24 mouse cellular contexts compared by ENCODE assay signal in the genomic region with DNA sequence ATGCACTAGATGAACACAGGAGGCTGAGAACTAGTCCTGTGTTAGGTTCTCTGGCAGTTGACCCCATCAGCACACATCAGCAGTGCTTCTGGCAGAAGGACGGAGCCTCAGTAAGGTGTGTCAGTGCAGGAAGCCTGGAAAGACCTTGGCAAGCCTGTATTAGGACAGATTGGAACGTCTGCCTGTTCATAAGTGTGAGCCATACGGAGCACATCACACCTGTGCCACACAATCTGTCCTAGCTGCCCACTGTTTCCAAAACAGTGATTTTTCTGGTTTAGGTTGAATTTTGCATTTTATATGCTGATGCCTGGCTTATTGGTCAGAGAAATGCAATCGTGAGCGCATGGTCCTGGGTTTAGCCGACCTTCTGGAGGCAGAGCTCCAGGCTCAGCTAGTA. TPM values are rescaled to one million over a fixed set of nuclear protein-coding genes. Genes with fewer than 3 reads are reported as not detected.
DNase-seq lines count a peak whose midpoint lies in the region; ATAC-seq and TF ChIP-seq lines count a peak whose summit lies in the region.
"Had no signal": no experiment of that assay in that cellular context is flagged by ENCODE, and none has a peak within 500 bp of the region (broad histone marks: within the 10 kb centered on the region; RNA-seq: fewer than 3 reads in every experiment).

No protein-coding gene starts in this region.

- 80% methylated on average over 6 of the region's 6 CpGs for WGBS in hindbrain, postnatal 0 days
- 90% methylated on average over 6 of the region's 6 CpGs for WGBS in hindbrain, embryonic 14.5 days

- H3K4me3 ChIP-seq in hindbrain, postnatal 0 days (ENCODE audit: low read length), result no peak overlapping the region
- no peak overlapping the region for H3K4me3 ChIP-seq in hindbrain, embryonic 14.5 days (replicated peaks; ENCODE audit: low read length)
- H3K4me3 ChIP-seq: embryonic facial prominence, embryonic 15.5 days; forebrain, embryonic 13.5 days; heart, adult 2 months; hindbrain, embryonic 15.5 days; liver, embryonic 12.5 days; lung, embryonic 15.5 days had no signal

- peak; percentile 23 for DNase-seq in hindbrain, postnatal 0 days (ENCODE audit: low spot score)
- no peak for DNase-seq in hindbrain, embryonic 14.5 days (ENCODE audit: low spot score)
- peak; percentile 59 to 68 for DNase-seq in right cerebral cortex, adult 2 months (ENCODE audit: low spot score in 2 of 2)
- DNase-seq in right cerebral cortex, postnatal 4 days, result no peak
- DNase-seq in cerebellum, postnatal 10 days, result peak; percentile 59 to 66
- DNase-seq in testis, postnatal 14 days (ENCODE audit: low spot score), result no peak
- DNase-seq in neural tube, embryonic 10.5 days (ENCODE audit: extremely low spot score, low spot score), result no peak
- DNase-seq: gastrocnemius, postnatal 10 days; heart, adult 2 months; kidney, adult 11 months; kidney, postnatal 14 days had no signal

- no peaks in the 10 kb centered on the region for H3K36me3 ChIP-seq in hindbrain, postnatal 0 days (ENCODE audit: insufficient read depth, low read length)
- H3K36me3 ChIP-seq in hindbrain, embryonic 14.5 days (replicated peaks; ENCODE audit: control insufficient read depth, insufficient read depth), result no peaks in the 10 kb centered on the region
- H3K36me3 ChIP-seq: embryonic facial prominence, embryonic 15.5 days; hindbrain, embryonic 15.5 days; liver, embryonic 12.5 days; lung, embryonic 15.5 days had no signal

- TF ChIP-seq CTCF in hindbrain, postnatal 0 days (IDR thresholded peaks at IDR 0.05; ENCODE audit: low read depth), result no peak

- H3K9ac ChIP-seq in hindbrain, postnatal 0 days (replicated peaks; ENCODE audit: low read length), result no peak overlapping the region
- no peak overlapping the region for H3K9ac ChIP-seq in hindbrain, embryonic 14.5 days
- H3K9ac ChIP-seq: embryonic facial prominence, embryonic 15.5 days; forebrain, embryonic 13.5 days; hindbrain, embryonic 15.5 days; liver, embryonic 12.5 days; lung, embryonic 15.5 days had no signal

- ATAC-seq in hindbrain, postnatal 0 days, result no peak
- no peak for ATAC-seq in hindbrain, embryonic 14.5 days (ENCODE audit: low FRiP score)
- ATAC-seq: forebrain, embryonic 13.5 days; liver, embryonic 12.5 days had no signal

- no peaks in the 10 kb centered on the region for H3K9me3 ChIP-seq in hindbrain, postnatal 0 days (ENCODE audit: low read length)
- no peaks in the 10 kb centered on the region for H3K9me3 ChIP-seq in hindbrain, embryonic 14.5 days (ENCODE audit: control insufficient read depth, low read length)
- H3K9me3 ChIP-seq: embryonic facial prominence, embryonic 15.5 days; forebrain, embryonic 13.5 days; hindbrain, embryonic 15.5 days; liver, embryonic 12.5 days; lung, embryonic 15.5 days had no signal

- H3K27ac ChIP-seq in hindbrain, postnatal 0 days, result no peak overlapping the region
- no peak overlapping the region for H3K27ac ChIP-seq in hindbrain, embryonic 14.5 days
- H3K27ac ChIP-seq: embryonic facial prominence, embryonic 15.5 days; forebrain, embryonic 13.5 days; heart, adult 2 months; hindbrain, embryonic 15.5 days; liver, embryonic 12.5 days; lung, embryonic 15.5 days; stomach, postnatal 0 days had no signal

- no peak overlapping the region for H3K4me2 ChIP-seq in hindbrain, postnatal 0 days (ENCODE audit: low read depth, low read length)
- H3K4me2 ChIP-seq in hindbrain, embryonic 14.5 days (replicated peaks), result no peak overlapping the region
- H3K4me2 ChIP-seq: embryonic facial prominence, embryonic 15.5 days; forebrain, embryonic 13.5 days; hindbrain, embryonic 15.5 days; liver, embryonic 12.5 days; lung, embryonic 15.5 days had no signal

- H3K27me3 ChIP-seq in hindbrain, postnatal 0 days (ENCODE audit: insufficient read depth, low read length), result no peaks in the 10 kb centered on the region
- H3K27me3 ChIP-seq in hindbrain, embryonic 14.5 days (ENCODE audit: control insufficient read depth, insufficient read depth, low read length), result no peaks in the 10 kb centered on the region
- H3K27me3 ChIP-seq: embryonic facial prominence, embryonic 15.5 days; forebrain, embryonic 13.5 days; hindbrain, embryonic 15.5 days; liver, embryonic 12.5 days; lung, embryonic 15.5 days had no signal

- H3K4me1 ChIP-seq in hindbrain, postnatal 0 days (ENCODE audit: insufficient read depth, low read length), result peaks cover 4% of the 10 kb centered on the region
- H3K4me1 ChIP-seq in hindbrain, embryonic 14.5 days (replicated peaks; ENCODE audit: control insufficient read depth, insufficient read depth, low read length), result peaks cover 10% of the 10 kb centered on the region
- H3K4me1 ChIP-seq: liver, embryonic 12.5 days had no signal

RNA-seq across cellular contexts. Expression of a gene that starts 7.8 kb away (rescaled TPM):
- total RNA-seq in hindbrain, postnatal 0 days (2014; rRNA removed), result 4.2 TPM in 1 of 2 replicates, not detected in the other
- 11.6 and 13.9 TPM in 2 replicates for polyA plus RNA-seq in hindbrain, postnatal 0 days (2015; fragmentation: Nextera tagmentation; extraction: Ambion mirVana)
- polyA plus RNA-seq in hindbrain, embryonic 14.5 days (2014; fragmentation: Nextera tagmentation; extraction: Ambion mirVana), result 10.2 and 14.1 TPM in 2 replicates

RNA-seq across cellular contexts. Expression of a gene that starts 35.8 kb away (rescaled TPM):
- total RNA-seq in hindbrain, postnatal 0 days (2014; rRNA removed), result 44.5 and 45.6 TPM in 2 replicates
- 82.9 and 87.7 TPM in 2 replicates for polyA plus RNA-seq in hindbrain, postnatal 0 days (2015; fragmentation: Nextera tagmentation; extraction: Ambion mirVana)
- polyA plus RNA-seq in hindbrain, embryonic 14.5 days (2014; fragmentation: Nextera tagmentation; extraction: Ambion mirVana), result 91.3 and 91.5 TPM in 2 replicates

RNA-seq across cellular contexts. Expression of a gene that starts 47.7 kb away (rescaled TPM):
- total RNA-seq in hindbrain, postnatal 0 days (2014; rRNA removed), result not detected in 2 replicates
- polyA plus RNA-seq in hindbrain, postnatal 0 days (2015; fragmentation: Nextera tagmentation; extraction: Ambion mirVana), result 0.10 TPM in 1 of 2 replicates, not detected in the other
- 0.09 TPM in 1 of 2 replicates, not detected in the other for polyA plus RNA-seq in hindbrain, embryonic 14.5 days (2014; fragmentation: Nextera tagmentation; extraction: Ambion mirVana)
- total RNA-seq: heart, adult 2 months; left cerebral cortex, adult 8-10 months; megakaryocyte progenitor cell, adult 5-6 weeks had no signal
- polyA plus RNA-seq: C2C12; heart, adult 2 months; heart, postnatal 0 days; hindbrain, embryonic 15.5 days; liver, embryonic 12.5 days; neural tube, embryonic 14.5 days; spleen, adult 2 months; stomach, postnatal 0 days; urinary bladder, adult 2 months had no signal

Comparison
In these comparisons a context has a peak if more than half of its experiments do, and no peak if none do; other contexts are left out.
1. DNase-seq: peak in hindbrain, postnatal 0 days (single experiment), right cerebral cortex, adult 2 months (2 of 2) and cerebellum, postnatal 10 days (2 of 2); none in hindbrain, embryonic 14.5 days (single experiment), right cerebral cortex, postnatal 4 days (single experiment), testis, postnatal 14 days (single experiment) and neural tube, embryonic 10.5 days (single experiment).